Mouse (Mus musculus) G1E (cell line): ENCODE measurements around the gene Banf1.

Experiments used
- CTCF ChIP-seq: IDR thresholded peaks from 2 replicates; pipeline ENCODE4 v1.5.1; 2012; ENCODE audit warnings: low read depth, low read length, inconsistent platforms, mixed read lengths
- GATA1 ChIP-seq: IDR thresholded peaks from 2 replicates; pipeline ENCODE4 v1.6.1; 2012; ENCODE audit warnings: borderline replicate concordance, low read length, inconsistent platforms, mixed read lengths
- POLR2AphosphoS5 ChIP-seq: IDR thresholded peaks from 2 replicates; pipeline ENCODE4 v1.6.1; 2012; ENCODE audit warnings: low read depth, low read length, inconsistent platforms; ENCODE audit not compliant: insufficient replicate concordance
- TAL1 ChIP-seq: conservative IDR thresholded peaks from 2 replicates; pipeline ENCODE4 v1.6.1; 2012; ENCODE audit warnings: low read depth, low read length, inconsistent platforms, mixed read lengths

DNA sequence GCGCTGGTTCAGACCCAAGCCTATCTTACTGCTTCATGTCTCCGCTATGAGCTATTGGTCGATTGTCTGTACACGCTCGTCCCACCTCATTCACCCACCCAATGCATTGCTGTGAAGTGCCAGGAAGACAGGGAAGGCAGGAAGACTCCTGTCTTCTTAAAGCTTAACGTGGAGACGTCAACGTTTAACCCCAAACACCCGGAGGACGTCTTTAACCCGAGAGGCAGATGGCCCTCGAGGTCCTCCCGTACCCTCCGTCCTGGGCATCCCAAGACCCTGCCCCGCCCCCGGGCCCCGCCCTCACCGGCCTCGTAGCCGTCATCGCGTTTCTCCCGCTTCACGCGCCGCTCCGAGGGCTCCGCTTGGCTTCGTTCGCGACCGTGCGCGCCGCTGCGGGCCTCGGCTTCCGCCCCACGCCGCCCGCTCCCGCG, 21.1 kb upstream of the Banf1 start:
- TF ChIP-seq CTCF (no peak), TAL1 (no peak), GATA1 (no peak), POLR2AphosphoS5 (no peak)
